Mouse (Mus musculus): ENCODE measurements around the gene Emc9. TPM values are rescaled to one million over a fixed set of nuclear protein-coding genes. Genes with fewer than 3 reads are reported as not detected.

Gene Emc9
- polyA plus RNA-seq, 1 experiment from 2014 or later, result 46.9 TPM

DNA sequence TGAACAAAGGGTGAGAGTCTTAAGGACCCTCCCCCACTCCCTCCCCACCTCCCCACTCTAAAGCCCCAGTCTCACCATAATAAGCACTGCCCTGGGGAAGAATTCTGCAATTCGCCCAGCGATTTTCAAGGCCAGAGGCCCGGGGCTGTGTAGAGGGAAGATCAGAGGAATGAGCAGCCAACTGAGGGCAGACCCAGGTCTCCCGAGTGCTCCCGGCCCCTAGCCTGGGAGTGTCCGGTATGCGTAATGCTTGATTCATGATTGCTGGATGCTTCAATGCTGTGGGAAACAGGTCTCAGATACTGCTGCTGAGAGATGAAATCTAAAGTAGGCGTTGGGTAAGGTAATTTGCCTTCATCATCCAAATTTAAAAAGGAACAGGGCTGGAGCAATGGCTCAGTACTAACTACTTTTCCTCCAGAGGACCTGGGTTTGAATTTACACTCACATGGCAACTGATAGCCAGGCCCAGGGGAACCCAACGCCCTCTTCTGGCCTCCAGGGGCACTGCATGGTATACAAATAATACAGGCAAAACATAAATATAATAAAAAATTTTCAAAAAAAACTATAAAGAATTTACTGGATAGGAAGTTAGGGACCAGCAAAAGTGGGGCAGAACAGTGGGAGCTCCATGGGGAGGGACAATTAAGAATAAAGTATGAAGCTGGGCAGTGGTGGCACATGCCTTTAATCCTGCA is 3.0 kb downstream of the Emc9 start:
- Histone ChIP-seq H3K9ac (ENCODE audit: low read depth, low read length) (no peak overlapping the region), H3K27ac (ENCODE audit: low read length) (no peak overlapping the region), H3K4me2 (ENCODE audit: low read length) (no peak overlapping the region), H3K36me3 (ENCODE audit: control insufficient read depth, insufficient read depth, low read length) (peaks cover 2% of the 10 kb centered on the region; the same call in 1 of the 2 replicates), H3K27me3 (ENCODE audit: control insufficient read depth, insufficient read depth, low read depth, low read length) (no peaks in the 10 kb centered on the region), H3K9me3 (replicated peaks; ENCODE audit: control insufficient read depth, low read length, poor library complexity, severe bottlenecking) (no peaks in the 10 kb centered on the region), H3K4me3 (ENCODE audit: low read depth, low read length) (no peak overlapping the region), H3K4me1 (ENCODE audit: control insufficient read depth, insufficient read depth, low read length) (peaks cover 18% of the 10 kb centered on the region)
- ATAC-seq, result no peak
- WGBS, result 79% methylated on average over 9 of the region's 9 CpGs

DNA sequence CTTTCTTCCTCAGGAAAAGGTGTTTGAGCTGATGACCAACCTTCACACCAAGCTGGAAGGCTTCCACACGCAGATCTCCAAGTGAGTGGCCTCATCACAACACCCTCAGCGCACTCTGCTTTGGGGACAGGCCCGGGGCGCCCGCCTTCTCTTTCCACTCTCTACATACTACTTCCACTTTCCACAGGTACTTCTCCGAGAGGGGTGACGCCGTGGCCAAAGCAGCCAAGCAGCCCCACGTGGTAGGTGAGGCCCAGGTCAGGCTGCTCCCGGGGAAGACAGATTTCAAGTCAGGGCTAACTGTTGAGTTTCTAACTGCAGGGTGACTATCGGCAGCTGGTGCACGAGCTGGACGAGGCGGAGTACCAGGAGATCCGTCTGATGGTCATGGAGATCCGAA is 4.4 kb downstream of the Emc9 start:
- ATAC-seq, result no peak
- H3K4me3 ChIP-seq (ENCODE audit: low read depth, low read length), result no peak overlapping the region
- H3K4me2 ChIP-seq (ENCODE audit: low read length), result no peak overlapping the region
- no peak overlapping the region for H3K27ac ChIP-seq (ENCODE audit: low read length)
- H3K36me3 ChIP-seq (ENCODE audit: control insufficient read depth, insufficient read depth, low read length), result no peaks in the 10 kb centered on the region
- 96% methylated on average over 16 of the region's 16 CpGs for WGBS
- no peaks in the 10 kb centered on the region for H3K9me3 ChIP-seq (replicated peaks; ENCODE audit: control insufficient read depth, low read length, poor library complexity, severe bottlenecking)
- H3K27me3 ChIP-seq (ENCODE audit: control insufficient read depth, insufficient read depth, low read depth, low read length), result no peaks in the 10 kb centered on the region
- H3K4me1 ChIP-seq (ENCODE audit: control insufficient read depth, insufficient read depth, low read length), result peaks cover 18% of the 10 kb centered on the region
- H3K9ac ChIP-seq (ENCODE audit: low read depth, low read length), result no peak overlapping the region

DNA sequence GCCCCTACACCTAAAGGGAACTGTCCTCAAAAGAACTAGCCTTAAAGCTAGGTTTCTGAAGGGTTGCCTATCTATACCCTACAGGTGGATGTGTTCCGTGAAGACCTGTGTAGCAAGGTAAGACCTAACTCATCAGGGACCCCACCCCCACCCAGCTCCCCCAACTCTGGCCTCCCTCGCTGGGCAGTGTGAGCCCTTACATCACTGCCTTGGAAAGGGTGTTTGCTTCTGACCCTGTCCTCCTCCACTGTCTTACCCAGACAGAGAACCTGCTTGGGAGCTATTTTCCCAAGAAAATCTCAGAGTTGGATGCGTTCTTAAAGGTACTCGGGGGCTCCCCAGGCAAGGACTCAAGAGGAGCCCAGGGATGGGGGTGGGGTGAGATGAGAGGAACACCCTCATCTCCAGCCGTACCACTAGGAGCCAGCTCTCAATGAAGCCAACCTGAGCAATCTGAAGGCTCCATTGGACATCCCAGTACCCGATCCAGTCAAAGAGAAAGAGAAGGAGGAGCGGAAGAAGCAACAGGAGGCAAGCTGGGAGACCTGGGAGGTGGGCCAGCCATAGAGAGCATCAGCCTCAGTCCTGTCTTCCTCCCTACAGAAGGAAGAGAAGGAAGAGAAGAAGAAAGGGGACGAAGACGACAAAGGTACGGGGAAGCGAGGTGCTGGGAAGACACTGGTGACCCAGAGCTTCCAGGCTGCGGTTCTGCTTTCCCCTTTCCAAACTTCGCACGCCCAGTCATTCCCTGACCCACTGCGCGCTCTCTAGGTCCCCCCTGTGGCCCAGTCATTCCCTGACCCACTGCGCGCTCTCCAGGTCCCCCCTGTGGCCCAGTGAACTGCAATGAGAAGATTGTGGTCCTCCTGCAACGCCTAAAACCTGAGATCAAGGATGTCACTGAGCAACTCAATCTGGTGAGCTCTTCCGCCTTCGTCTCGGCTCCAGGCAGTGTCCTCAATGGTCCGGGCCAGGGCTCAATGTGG is 5.3 kb downstream of the Emc9 start:
- WGBS, result 85% methylated on average over 23 of the region's 23 CpGs
- Histone ChIP-seq H3K4me1 (ENCODE audit: control insufficient read depth, insufficient read depth, low read length) (peaks cover 15% of the 10 kb centered on the region), H3K9ac (ENCODE audit: low read depth, low read length) (no peak overlapping the region), H3K9me3 (replicated peaks; ENCODE audit: control insufficient read depth, low read length, poor library complexity, severe bottlenecking) (no peaks in the 10 kb centered on the region), H3K4me2 (ENCODE audit: low read length) (no peak overlapping the region), H3K4me3 (ENCODE audit: low read depth, low read length) (no peak overlapping the region), H3K27ac (ENCODE audit: low read length) (no peak overlapping the region), H3K27me3 (ENCODE audit: control insufficient read depth, insufficient read depth, low read depth, low read length) (no peaks in the 10 kb centered on the region), H3K36me3 (ENCODE audit: control insufficient read depth, insufficient read depth, low read length) (no peaks in the 10 kb centered on the region)
- ATAC-seq, result no peak

DNA sequence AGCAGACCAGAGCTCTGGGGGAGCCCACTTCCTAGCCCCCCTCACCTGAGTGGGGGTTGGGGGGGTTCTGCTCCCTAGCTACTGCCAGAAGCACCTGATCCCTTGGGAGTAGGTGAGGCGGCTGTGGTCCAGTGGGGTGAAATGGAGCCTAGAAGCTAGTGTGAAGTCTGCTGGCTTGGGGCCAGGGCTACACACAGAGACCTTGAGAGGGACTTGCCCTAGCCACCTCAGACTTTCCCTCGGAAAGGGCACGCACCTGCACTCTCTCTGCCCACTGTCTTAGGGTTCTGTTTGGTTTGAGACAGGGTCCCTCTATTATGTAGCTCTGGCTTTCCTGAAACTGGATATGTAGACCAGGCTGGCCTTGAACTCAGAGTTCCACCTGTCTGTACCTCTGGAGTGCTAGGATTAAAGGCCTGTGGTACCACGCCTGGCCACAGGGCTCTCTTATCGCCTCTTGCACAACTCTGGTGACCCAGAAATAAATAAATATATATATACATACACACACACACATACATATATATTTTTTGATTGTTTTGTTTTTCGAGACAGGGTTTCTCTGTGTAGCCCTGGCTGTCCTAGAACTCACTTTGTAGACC is 6.3 kb downstream of the Emc9 start:
- Histone ChIP-seq H3K27me3 (ENCODE audit: control insufficient read depth, insufficient read depth, low read depth, low read length) (no peaks in the 10 kb centered on the region), H3K4me1 (ENCODE audit: control insufficient read depth, insufficient read depth, low read length) (peaks cover 11% of the 10 kb centered on the region), H3K9ac (ENCODE audit: low read depth, low read length) (peak overlapping the region; percentile 73), H3K4me2 (ENCODE audit: low read length) (peak overlapping the region; percentile 76), H3K4me3 (ENCODE audit: low read depth, low read length) (peak overlapping the region; percentile 49), H3K36me3 (ENCODE audit: control insufficient read depth, insufficient read depth, low read length) (no peaks in the 10 kb centered on the region), H3K27ac (ENCODE audit: low read length) (peak overlapping the region; percentile 90), H3K9me3 (replicated peaks; ENCODE audit: control insufficient read depth, low read length, poor library complexity, severe bottlenecking) (no peaks in the 10 kb centered on the region)
- WGBS, result 32% methylated on average over 6 of the region's 6 CpGs
- ATAC-seq, result peak; percentile 44

DNA sequence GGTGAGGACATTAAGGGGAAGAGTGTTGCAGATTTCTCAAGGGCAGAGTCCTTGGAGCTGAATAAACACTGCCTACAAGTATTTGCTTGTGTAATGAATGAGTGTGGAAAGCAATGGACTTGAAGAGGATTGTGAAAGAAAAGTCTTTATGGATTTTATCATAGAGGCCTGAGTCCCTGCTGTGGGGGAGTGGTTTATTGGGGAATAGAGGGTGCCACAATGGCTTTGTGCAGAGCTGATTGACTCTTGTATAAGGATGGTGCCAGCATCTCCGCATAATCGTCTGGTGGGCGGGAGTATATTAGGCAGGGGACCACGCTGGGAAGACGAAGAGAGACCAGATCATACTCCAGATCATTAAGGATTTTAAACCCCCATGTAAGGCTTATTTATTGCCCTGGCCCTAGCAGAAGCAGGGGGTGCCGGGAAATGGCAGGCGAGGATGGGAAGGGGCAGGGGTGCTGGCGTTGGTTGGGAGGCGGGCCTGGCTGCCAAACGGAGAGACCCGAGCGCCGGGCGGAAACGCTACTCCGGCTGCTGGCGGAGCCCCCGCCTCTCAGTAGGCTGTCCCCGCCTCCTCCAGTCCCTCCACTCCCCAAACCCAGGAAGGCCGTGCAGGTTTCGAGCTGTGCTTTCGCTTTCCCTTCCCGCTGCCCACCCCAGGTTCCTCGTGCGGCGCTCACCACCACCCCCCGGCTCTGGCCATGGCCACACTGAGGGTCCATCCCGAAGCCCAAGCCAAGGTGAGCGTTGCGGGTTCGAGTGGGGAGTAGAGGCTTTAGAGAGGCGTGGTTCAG is 7.0 kb downstream of the Emc9 start, which contains the start of gene Psme1:
TSS of gene Psme1 (plus strand) at position 253 of the 797 bp plus-strand sequence.
- WGBS, result 0% methylated on average over 32 of the region's 32 CpGs
- Histone ChIP-seq H3K9ac (ENCODE audit: low read depth, low read length) (peak within 1 kb of the TSS; percentile 73), H3K36me3 (ENCODE audit: control insufficient read depth, insufficient read depth, low read length) (no peaks in the 10 kb centered on the region), H3K4me3 (ENCODE audit: low read depth, low read length) (peak within 1 kb of the TSS; percentile 49), H3K4me2 (ENCODE audit: low read length) (peak within 1 kb of the TSS; percentile 76), H3K4me1 (ENCODE audit: control insufficient read depth, insufficient read depth, low read length) (peaks cover 9% of the 10 kb centered on the region), H3K27me3 (ENCODE audit: control insufficient read depth, insufficient read depth, low read depth, low read length) (no peaks in the 10 kb centered on the region), H3K9me3 (replicated peaks; ENCODE audit: control insufficient read depth, low read length, poor library complexity, severe bottlenecking) (no peaks in the 10 kb centered on the region), H3K27ac (ENCODE audit: low read length) (peak within 1 kb of the TSS; percentile 90)
- peak; percentile 94 for ATAC-seq

DNA sequence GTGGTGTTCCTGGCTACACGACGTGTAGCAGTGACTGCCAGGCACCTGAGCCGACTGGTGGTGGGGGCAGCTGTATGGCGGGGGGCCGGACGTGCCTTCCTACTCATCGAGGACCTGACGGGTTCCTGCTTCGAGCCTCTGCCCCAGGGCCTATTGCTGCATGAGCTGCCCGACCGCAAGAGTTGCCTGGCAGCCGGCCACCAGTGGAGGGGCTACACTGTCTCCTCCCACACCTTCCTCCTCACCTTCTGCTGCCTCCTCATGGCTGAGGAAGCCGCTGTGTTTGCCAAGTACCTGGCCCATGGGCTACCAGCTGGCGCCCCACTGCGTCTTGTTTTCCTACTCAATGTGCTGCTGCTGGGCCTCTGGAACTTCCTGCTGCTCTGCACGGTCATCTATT is 8.7 kb downstream of the Emc9 start:
- Histone ChIP-seq H3K9ac (ENCODE audit: low read depth, low read length) (no peak overlapping the region), H3K4me3 (ENCODE audit: low read depth, low read length) (no peak overlapping the region), H3K4me1 (ENCODE audit: control insufficient read depth, insufficient read depth, low read length) (peaks cover 9% of the 10 kb centered on the region), H3K36me3 (ENCODE audit: control insufficient read depth, insufficient read depth, low read length) (no peaks in the 10 kb centered on the region), H3K27ac (ENCODE audit: low read length) (no peak overlapping the region), H3K9me3 (replicated peaks; ENCODE audit: control insufficient read depth, low read length, poor library complexity, severe bottlenecking) (no peaks in the 10 kb centered on the region), H3K4me2 (ENCODE audit: low read length) (no peak overlapping the region), H3K27me3 (ENCODE audit: control insufficient read depth, insufficient read depth, low read depth, low read length) (no peaks in the 10 kb centered on the region)
- no peak for ATAC-seq
- WGBS, result 83% methylated on average over 16 of the region's 16 CpGs

DNA sequence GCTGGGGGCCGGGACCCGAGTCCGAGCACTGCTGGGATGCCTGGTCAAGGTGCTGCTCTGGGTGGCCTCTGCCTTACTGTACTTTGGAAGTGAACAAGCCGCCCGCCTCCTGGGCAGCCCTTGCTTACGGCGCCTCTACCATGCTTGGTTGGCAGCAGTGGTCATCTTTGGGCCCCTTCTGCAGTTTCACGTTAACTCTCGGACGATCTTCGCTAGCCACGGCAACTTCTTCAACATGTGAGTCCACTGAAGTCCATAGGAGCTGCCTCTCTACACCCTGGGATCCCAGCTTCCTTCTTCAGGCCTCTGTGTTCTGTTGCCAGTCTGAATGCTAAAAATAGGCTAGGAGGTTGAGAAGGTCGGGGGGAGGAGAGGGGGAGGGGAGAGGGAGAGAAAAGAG is 9.4 kb downstream of the Emc9 start:
- Histone ChIP-seq H3K27ac (ENCODE audit: low read length) (no peak overlapping the region), H3K36me3 (ENCODE audit: control insufficient read depth, insufficient read depth, low read length) (no peaks in the 10 kb centered on the region), H3K4me2 (ENCODE audit: low read length) (no peak overlapping the region), H3K4me1 (ENCODE audit: control insufficient read depth, insufficient read depth, low read length) (peaks cover 9% of the 10 kb centered on the region), H3K27me3 (ENCODE audit: control insufficient read depth, insufficient read depth, low read depth, low read length) (no peaks in the 10 kb centered on the region), H3K4me3 (ENCODE audit: low read depth, low read length) (no peak overlapping the region), H3K9ac (ENCODE audit: low read depth, low read length) (no peak overlapping the region), H3K9me3 (replicated peaks; ENCODE audit: control insufficient read depth, low read length, poor library complexity, severe bottlenecking) (no peaks in the 10 kb centered on the region)
- WGBS, result 77% methylated on average over 13 of the region's 13 CpGs
- ATAC-seq, result no peak

DNA sequence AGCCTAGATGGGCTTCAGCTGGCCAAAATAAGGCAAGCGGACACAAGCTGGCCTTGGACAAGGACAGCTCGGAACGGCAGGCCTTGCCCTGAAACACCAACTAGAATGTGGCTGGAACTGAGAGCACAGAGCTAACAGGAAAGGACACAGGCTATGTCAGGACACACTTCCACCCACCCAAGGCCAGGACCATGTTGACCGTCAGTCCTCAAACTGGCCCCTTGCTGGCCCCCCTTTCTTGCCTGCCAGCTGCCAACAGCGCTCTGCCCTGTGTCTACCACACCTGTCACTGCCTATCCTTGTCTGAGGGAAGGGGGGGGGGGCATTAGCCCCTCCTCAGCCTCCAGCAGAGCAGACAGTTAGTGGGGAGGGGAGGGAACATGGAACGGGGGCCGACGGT is 9.8 kb downstream of the Emc9 start, which contains the start of gene Fitm1:
TSS of gene Fitm1 (plus strand) at position 316 of the 400 bp plus-strand sequence.
- no peak within 1 kb of the TSS for H3K4me2 ChIP-seq (ENCODE audit: low read length)
- peaks cover 9% of the 10 kb centered on the region for H3K4me1 ChIP-seq (ENCODE audit: control insufficient read depth, insufficient read depth, low read length)
- H3K27me3 ChIP-seq (ENCODE audit: control insufficient read depth, insufficient read depth, low read depth, low read length), result no peaks in the 10 kb centered on the region
- no peaks in the 10 kb centered on the region for H3K9me3 ChIP-seq (replicated peaks; ENCODE audit: control insufficient read depth, low read length, poor library complexity, severe bottlenecking)
- H3K36me3 ChIP-seq (ENCODE audit: control insufficient read depth, insufficient read depth, low read length), result no peaks in the 10 kb centered on the region
- WGBS, result 87% methylated on average over 8 of the region's 8 CpGs
- no peak within 1 kb of the TSS for H3K9ac ChIP-seq (ENCODE audit: low read depth, low read length)
- H3K4me3 ChIP-seq (ENCODE audit: low read depth, low read length), result no peak within 1 kb of the TSS
- ATAC-seq, result no peak
- no peak within 1 kb of the TSS for H3K27ac ChIP-seq (ENCODE audit: low read length)
